Mouse (Mus musculus): ENCODE results near the gene Capg.

DNA sequence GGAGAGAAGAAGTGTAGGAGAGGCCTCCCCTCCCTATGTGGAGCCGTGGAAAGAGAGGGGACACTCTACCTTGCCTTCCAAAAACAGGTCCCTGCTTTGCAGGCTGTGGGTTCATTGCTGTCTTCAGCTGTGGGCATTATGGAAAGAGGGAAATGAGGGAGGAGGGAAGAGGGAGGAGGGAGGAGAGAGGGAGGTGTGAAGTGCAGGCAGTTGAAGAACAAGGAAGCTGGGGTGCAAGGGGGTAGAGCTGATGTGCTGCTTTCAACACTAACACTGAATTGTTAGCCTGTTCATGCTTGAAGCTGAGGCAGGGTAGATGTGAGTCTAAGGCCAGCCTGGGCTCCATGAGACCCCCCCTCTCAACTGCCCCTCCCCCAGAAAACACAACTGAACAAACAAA is 25.3 kb upstream of the Capg start:
- TF ChIP-seq POLR2A (IDR thresholded peaks at IDR 0.05; ENCODE audit: control insufficient read depth, extremely low read depth, insufficient read depth, low read length, poor library complexity) (no peak), CTCF (IDR thresholded peaks at IDR 0.05; ENCODE audit: borderline replicate concordance, control insufficient read depth, extremely low read depth, insufficient read depth, low read length, poor library complexity) (no peak)
